Mouse (Mus musculus) left cerebral cortex, postnatal 25 days (tissue): ENCODE measurements at regions not wholly inside any gene's neighbourhood (a gene's known extent, or its start where the extent isn't known, plus 50 kb on each side); places are given as distances from the start of the nearest gene placed in this dataset.
"Not testable (repeated sequence)": the region's sequence is repeated elsewhere in the genome, so short reads cannot be mapped to it uniquely, and the experiment has no call there.

Experiments
- DNase-seq, 2 experiments: peaks; one replicate each; pipeline ENCODE4 v3.0.0; 2022; ENCODE audit warnings: low spot score in 2 of 2, mixed read lengths in 1 of 2
- intact Hi-C: fragments of 180-260 bp; cut with DNase I; formaldehyde crosslinking; loops from one replicate; pipeline ENCODE4 v1.15.1; 2025

DNA sequence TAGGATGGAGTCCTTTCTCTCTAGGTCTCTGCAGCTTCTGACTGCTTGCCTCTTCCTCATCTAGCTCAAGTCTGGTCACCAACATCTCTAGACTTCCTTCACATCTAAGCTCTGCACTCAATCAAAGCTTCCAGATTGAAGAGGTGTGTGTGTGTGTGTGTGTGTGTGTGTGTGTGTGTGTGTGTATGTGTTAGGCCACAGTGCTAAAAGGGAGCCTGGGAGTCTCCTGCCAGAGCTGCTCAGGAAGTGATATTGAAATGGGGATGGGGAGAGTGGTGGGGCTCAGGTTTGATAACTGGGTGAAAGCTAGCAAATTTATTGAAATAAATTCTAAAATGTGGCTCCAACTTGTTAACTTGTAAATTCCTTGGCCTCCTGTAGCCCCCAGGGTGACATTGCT is 73.3 kb downstream of the Gm31371 start:
- DNase-seq, intact Hi-C loops: not testable (repeated sequence)

DNA sequence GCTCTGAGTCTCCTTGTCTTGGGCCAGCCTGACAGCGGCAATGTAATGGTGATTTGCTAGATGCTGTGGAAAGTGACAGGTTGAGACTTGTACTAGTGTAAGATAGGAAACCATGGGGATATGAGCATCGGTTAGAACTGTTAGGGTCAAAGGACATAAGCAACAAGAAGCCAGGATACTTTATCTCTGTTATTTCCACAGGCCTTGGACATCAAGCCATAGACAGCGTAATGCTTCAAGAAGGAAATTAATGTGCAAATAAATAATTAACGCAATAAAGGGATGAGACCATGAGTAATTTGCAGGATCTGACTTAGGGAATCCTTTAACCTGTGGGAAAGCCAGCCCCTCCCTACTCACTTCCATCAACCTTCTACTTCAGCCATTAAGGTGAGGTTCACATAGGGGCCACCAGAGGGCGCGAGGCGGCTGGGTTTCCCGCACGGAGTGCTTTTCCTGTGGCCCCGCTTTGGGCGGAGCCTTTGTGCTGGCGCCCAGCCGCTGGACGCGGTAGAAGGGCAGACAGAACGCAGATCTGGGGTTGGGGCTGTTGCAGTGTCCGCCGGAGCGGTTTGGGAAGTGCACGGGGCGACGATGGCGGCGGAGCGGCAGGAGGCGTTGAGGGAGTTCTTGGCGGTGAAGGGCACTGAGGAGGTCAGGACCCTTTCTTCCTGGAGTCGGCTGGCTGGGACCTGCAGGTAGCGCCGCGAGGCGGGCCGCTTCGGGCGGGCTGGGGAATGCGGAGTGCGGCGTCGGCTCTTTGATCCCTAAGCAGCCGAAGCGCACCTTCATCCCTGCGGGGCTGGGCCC is 76.5 kb downstream of the Gm31371 start:
- intact Hi-C loops, result no loop called here
- peak; percentile 28 to 45 for DNase-seq

DNA sequence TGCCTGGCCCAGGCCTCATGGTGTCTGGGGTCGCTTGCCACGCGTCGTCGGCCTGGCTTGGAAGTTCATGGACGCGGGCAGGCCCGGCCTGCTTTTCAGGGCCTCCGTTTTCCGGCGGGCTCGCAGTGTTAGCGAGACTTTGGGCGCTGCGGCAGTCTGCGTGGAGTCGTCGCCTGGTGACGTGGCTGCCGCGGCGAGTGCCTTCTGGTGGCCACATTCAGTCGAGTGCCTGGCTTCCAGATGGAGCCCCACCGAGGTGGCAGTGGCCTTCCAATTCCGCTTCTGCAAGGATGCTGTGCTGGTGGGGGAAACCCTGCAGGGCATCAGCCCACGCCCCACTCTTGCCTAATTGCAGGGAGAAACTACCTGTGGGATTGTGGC is 77.1 kb downstream of the Gm31371 start:
- intact Hi-C loops, result not testable (repeated sequence)
- peak in 1 of 2 experiments; percentile 2 for DNase-seq

DNA sequence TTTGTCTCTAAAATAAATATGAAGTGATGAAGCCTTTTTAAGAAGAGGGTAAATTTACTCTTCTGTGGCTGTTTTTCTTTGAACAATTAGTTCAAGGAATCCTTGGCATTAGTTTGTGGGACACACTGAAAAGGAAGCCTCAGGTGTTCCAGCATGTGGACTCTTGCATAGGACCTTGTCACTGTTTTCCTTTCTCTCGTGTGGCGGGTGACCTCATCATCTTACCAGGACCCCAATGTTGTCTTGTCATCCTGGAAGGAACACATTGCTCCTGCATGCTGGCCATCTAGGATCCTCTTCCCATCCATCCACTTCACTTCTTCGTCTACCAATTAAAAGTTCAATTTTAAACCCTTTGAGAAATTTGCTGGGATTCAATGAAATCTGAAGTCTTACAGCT is 104.9 kb downstream of the Gm31371 start:
- intact Hi-C loops, result not testable (repeated sequence)
- peak in 1 of 2 experiments; percentile 17 for DNase-seq

DNA sequence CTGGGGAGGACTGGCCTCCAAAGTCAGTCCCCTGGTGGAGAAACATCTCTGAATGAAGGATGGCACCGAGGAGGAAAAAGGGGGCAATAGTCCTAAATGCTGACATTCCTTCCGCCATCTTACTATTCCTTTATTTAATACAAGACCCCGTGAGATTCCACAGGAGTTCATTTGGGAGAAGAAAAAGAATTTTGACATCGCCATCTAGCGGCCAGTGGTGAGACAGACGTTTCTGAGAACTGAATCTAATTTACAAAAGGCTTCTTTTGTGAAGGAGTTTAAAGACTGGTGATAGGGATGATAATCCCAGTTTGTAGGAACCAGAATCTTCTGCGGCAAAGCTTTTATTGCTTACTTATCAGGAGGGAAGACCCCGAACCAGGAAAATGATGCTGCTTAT is 107.8 kb downstream of the Gm31371 start:
- DNase-seq, result not testable (repeated sequence)

DNA sequence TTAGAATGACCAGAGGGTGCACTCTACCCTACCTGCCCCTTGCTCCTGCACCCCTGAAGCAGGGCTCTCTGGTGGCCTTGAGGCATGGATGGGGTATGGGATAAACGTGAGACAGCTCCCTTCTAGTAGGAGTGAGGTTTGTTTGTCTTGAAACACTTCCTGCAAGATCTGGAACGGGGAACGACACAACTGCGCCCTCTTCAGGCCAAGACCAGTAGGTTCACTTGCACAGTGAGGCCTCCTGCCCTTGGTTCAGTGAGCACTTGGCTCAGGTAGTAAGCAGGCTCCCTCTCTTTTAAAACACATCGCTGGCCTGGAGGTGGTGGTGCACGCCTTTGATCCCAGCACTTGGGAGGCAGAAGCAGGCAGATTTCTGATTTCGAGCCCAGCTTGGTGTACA is 110.1 kb downstream of the Gm31371 start:
- intact Hi-C loops, DNase-seq: not testable (repeated sequence)

More for the DNA sequence above, 107.8 kb downstream of the Gm31371 start:
- intact Hi-C loops, result not testable (repeated sequence)

DNA sequence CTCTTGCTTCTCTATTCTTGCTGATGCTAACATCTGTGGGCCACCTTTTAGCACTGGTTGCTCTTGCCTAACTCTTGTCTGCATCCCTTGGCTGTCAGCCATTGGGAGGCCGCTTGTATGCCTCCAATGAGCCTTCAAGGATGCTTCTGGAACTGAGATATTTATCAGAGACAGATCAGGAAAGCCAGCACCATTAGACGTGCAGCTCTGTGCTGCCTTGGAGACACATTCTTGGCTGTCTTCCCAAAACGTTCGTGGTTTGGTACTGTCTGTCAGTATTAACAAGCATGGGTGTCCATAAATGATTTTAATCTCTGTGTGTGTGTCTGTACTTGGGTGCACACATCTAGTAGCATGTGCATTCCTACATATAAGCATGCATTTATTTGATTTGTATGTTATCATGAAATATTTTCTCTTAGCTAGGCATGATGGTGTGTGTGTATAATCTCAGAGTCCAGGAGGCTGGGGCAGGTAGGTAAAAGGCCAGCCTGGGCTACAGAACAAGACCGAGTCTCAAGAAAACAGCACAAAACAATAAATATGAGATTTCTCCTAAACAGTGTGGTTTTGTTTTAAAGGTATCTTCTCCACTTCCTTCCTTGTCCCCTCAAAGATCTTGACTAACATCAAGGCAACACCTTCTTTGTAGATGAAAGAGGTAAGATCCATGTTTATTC is 111.4 kb downstream of the Gm31371 start:
- DNase-seq, result not testable (repeated sequence)

DNA sequence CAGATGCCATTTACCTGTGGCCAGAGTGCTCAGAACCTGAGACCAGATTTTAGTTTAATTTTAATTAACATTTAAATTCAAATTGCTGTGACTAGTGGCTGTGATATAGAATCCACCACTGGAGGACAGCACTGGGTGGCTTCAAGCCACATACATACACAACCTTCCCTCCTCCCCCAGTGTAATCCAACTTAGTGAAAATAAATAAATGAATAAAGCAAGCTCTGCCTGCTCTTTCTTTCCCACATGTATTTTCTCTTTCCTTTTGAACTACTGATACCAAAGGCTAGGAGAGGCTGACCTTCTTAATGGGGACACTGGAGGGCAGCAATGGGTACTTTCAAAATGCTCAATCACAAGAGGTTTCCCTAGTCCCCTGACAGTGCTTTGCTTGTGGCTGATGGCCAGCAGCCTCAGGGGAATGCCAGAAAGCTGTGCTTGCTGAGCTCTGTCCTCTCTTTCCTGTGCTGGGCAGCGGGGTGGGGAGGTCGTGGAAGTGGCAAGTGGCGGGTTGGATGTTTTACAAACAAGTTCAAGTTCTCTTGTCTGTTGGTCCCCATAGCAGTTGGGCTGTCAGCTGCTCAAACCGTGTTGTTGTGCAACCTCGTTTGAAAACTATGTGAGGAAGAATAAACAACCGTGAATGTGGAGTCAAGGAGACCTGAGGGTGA is 112.4 kb downstream of the Gm31371 start:
- intact Hi-C loops, DNase-seq: not testable (repeated sequence)

More for the DNA sequence above, 111.4 kb downstream of the Gm31371 start:
- intact Hi-C loops, result not testable (repeated sequence)

DNA sequence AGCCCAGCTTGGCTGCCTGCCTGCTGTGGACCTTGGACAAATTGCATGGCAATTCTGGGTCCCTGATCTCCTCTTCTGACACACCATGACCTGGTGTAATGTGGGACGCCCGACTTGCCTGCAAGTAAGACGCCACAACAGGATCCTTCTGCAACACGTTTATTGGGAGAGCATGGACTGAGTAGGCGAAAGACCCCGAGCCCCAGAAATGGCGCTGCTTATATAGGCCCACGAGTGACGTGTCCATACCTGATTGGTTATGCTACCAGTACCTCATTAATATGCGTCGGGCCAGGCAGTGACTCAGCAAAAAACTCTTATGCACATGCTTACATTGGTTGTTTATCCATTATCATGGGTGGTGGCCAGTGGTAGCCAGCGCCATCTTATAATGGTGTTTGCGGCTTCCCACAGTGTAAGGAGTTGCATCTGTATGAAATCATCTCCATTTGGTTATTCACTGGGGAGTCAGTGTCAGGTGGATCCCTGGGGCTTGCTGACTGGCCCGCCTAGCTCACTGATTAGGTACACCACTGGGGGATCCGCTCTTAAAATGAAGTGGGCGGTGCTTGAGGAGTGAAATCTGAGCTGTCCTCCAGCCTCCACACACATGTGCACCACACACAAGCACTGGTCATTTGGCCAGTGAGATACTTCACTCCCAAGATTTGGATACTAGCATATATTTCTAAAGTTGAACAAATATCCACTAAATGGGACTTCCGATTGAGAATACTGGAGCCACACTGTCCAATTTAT is 113.1 kb downstream of the Gm31371 start:
- intact Hi-C loops, result not testable (repeated sequence)
- DNase-seq, result peak; percentile 30 to 43

DNA sequence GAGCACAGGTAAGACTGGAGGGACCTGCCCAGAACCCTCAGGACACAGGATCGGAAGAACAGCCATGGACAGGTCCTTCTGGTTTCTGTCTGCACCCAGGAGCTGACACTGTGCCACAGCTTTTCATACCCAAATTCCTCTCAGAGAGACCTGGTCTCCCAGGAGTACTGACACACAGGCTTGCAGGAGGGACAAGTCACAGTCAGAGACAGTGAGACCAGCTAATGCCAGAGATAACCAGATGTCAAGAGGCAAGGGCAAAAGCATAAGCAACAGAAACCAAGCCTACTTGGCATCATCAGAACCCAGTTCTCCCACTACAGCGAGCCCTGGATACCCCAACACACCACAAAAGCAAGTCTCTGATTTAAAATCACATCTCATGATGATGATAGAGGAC is 122.3 kb downstream of the Gm31371 start:
- intact Hi-C loops, DNase-seq: not testable (repeated sequence)

DNA sequence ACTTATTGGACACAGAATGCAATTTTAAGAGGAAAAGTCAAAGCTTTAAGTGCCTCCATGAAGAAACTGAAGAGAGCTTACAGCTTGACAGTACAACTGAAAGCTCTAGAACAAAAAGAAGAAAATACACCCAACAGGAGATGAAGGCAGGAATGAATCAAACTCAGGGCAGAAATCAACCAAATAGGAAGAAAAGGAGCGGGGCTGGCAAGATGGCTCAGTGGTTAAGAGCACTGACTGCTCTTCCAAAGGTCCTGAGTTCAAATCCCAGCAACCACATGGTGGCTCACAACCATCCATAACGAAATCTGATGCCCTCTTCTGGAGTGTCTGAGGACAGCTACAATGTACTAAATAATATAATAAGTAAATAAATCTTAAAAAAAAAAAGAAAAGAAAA is 124.8 kb downstream of the Gm31371 start:
- not testable (repeated sequence) for DNase-seq

DNA sequence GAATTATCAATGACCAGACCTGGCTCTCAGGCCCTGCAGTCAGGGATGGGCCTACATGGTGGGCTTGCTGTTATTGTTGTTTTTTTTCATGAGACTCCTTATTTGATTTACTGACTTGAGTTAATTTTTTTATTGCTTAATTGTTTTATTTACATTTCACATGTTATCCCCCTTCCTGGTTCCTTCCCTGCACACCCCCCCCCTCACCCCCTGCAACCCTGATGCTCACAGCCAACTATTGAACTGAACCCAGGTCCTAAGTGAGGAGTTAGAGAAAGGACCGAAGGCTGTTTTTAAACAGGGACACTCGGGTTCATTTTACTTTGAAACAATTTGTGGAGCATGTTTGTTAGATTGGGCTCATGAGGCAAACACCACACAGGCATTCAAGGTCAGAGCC is 126.9 kb downstream of the Gm31371 start:
- intact Hi-C loops, DNase-seq: not testable (repeated sequence)

More for the DNA sequence above, 124.8 kb downstream of the Gm31371 start:
- intact Hi-C loops, result not testable (repeated sequence)

DNA sequence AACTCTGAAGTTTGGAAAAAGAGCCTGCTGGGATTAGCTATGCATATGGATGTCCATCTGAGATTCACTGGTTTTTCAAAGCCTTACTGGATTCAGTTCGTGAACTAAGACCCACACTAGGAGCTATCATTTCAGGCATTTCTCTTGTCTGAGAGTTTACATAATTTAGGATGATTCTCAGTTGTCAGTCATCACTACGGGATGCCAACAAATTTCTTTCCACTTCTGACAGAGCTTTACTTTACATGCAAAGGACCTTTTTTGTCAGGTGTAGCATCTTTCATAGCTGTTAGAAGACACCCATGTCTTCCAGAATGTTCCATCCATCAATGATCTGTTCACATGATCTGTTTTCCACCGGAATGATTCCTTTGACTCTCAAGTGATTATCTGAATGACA is 154.4 kb downstream of the Gm31371 start:
- intact Hi-C loops, result not testable (repeated sequence)
- DNase-seq, result peak; percentile 18 to 40

DNA sequence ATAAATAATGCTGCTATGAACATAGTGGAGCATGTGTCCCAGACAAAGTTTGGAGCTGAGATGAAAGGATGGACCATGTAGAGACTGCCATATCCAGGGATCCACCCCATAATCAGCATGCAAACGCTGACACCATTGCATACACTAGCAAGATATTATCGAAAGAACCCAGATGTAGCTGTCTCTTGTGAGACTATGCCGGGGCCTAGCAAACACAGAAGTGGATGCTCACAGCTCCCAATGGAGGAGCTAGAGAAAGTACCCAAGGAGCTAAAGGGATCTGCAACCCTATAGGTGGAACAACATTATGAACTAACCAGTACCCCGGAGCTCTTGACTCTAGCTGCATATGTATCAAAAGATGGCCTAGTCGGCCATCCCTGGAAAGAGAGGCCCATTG is 194.9 kb downstream of the Gm31371 start:
- intact Hi-C loops, DNase-seq: not testable (repeated sequence)

DNA sequence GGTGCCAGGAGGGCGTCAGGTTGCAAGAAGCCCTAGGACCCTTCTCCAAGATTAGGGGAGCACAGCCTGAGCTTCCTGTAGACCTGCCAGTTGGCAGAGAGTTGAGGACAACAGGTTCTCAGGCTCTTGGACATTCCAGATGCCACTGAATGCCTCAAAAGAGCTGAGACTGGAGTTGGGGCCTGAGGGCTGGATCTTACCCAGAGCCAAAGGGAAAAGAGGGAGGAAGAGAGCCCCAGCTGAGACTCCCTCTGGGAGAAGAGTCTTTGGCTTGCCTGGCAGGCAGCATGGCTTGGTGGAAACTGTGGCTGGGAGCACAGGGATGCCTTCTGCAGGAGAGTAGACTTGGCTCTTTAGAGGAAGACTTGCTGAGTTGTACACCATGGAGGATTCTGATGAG is 197.0 kb downstream of the Gm31371 start:
- intact Hi-C loops, DNase-seq: not testable (repeated sequence)

DNA sequence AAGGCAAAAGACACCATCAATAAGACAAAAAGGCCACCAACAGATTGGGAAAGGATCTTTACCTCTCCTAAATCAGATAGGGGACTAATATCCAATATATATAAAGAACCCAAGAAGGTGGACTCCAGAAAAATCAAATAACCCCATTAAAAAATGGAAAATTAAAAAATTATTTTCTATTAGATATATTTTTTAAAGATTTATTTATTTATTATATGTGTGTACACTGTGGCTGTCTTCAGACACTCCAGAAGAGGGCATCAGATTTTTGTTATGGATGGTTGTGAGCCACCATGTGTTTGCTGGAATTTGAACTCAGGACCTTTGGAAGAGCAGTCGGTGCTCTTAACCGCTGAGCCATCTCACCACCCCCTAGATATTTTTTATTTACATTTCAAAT is 199.2 kb downstream of the Gm31371 start:
- intact Hi-C loops, DNase-seq: not testable (repeated sequence)

DNA sequence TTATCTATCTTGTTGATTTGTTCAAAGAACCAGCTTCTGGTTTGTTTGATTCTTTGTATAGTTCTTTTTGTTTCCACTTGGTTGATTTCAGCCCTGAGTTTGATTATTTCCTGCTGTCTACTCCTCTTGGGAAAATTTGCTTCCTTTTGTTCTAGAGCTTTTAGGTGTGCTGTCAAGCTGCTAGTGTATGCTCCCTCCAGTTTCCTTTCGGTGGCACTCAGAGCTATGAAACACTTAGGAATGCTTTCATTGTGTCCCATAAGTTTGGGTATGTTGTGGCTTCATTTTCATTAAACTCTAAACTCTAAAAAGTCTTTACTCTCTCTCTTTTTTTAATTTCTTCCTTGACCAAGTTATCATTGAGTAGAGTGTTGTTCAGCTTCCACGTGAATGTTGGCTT is 204.0 kb downstream of the Gm31371 start:
- intact Hi-C loops, DNase-seq: not testable (repeated sequence)

DNA sequence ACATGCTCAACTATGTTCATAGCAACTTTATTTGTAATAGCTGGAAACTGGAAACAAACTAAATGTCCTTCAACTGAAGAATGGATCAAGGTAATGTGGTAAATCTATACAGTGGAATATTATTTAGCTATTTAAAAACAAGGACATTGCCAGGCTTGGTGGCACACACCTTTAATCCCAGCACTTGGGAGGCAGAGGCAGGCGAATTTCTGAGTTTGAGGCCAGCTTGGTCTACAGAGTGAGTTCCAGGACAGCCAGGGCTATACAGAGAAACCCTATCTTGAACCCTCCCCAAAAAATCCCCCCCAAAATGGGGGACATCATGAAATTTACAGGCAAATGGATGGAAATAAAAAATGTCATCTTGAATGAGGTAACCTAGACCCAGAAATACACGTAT is 213.6 kb downstream of the Gm31371 start:
- DNase-seq, intact Hi-C loops: not testable (repeated sequence)

DNA sequence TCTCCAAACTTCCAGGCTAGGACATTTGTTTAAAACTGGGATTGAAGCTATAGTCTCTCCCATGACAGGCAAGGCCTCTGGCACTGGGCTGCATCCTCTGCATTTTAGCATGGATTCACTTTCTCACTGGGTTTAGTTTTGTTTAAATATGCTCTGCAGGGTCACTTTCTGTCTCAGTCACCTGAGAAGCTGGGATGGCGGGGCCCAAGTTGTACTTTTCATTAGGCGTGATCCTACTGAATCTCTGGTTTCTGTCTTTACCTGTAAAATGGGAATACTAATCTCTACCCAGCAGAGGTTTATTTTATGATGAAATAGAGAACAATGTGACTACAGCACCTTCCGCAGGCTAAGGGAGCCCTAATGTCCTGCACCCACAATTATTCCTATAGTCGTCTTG is 216.4 kb downstream of the Gm31371 start:
- DNase-seq, intact Hi-C loops: not testable (repeated sequence)
